Mouse (Mus musculus) myocyte (in vitro differentiated cells): ENCODE measurements around the gene Uba2. TPM values are rescaled to one million over a fixed set of nuclear protein-coding genes. Genes with fewer than 3 reads are reported as not detected.
"Not testable (repeated sequence)": the region's sequence is repeated elsewhere in the genome, so short reads cannot be mapped to it uniquely, and the experiment has no call there.

Experiments used
- H3K27me3 ChIP-seq: one replicate; pipeline ENCODE4 v1.6.1; 2011; ENCODE audit not compliant: control insufficient read depth, insufficient read depth, insufficient read length
- H3K36me3 ChIP-seq: one replicate; pipeline ENCODE4 v1.6.1; 2011; ENCODE audit not compliant: control insufficient read depth, insufficient read depth
- H3K4me2 ChIP-seq: one replicate; pipeline ENCODE4 v1.6.1; 2011; ENCODE audit warnings: low read depth, control low read depth
- H3K4me3 ChIP-seq: one replicate; pipeline ENCODE4 v1.5.1; 2011; ENCODE audit warnings: mild to moderate bottlenecking, control low read depth, moderate library complexity
- H3K79me2 ChIP-seq: one replicate; pipeline ENCODE4 v1.6.1; 2011; ENCODE audit not compliant: control insufficient read depth, insufficient read depth
- H3ac ChIP-seq: one replicate; pipeline ENCODE4 v1.6.1; 2011; ENCODE audit not compliant: control insufficient read depth, insufficient read length
- CEBPB ChIP-seq: IDR thresholded peaks from 2 replicates; pipeline ENCODE4 v1.6.1; 2011; ENCODE audit warnings: mild to moderate bottlenecking, moderate library complexity; ENCODE audit not compliant: poor library complexity, insufficient read depth, severe bottlenecking
- E2F4 ChIP-seq: IDR thresholded peaks from one replicate; pipeline ENCODE4 v1.6.1; 2011; ENCODE audit warnings: mild to moderate bottlenecking, control low read depth, moderate library complexity; ENCODE audit not compliant: insufficient read depth
- MAX ChIP-seq: IDR thresholded peaks from one replicate; pipeline ENCODE4 v1.6.1; 2011; ENCODE audit warnings: low read depth, mild to moderate bottlenecking, control low read depth
- MYOD1 ChIP-seq, 3 experiments: IDR thresholded peaks; one replicate each; pipeline ENCODE4 v1.6.1; 2011; ENCODE audit warnings: control low read depth in 2 of 3, low read depth in 2 of 3, mild to moderate bottlenecking in 2 of 3, moderate library complexity in 1 of 3; ENCODE audit not compliant: insufficient read length in 2 of 3, control insufficient read depth in 1 of 3
- MYOG ChIP-seq, 3 experiments: IDR thresholded peaks; one replicate each; pipeline ENCODE4 v1.6.1; 2011; ENCODE audit warnings: control low read depth in 2 of 3, low read depth in 2 of 3, mild to moderate bottlenecking in 2 of 3; ENCODE audit not compliant: insufficient read length in 2 of 3, control insufficient read depth in 1 of 3, insufficient read depth in 1 of 3
- POLR2A ChIP-seq: IDR thresholded peaks from one replicate; pipeline ENCODE4 v1.6.1; 2011; ENCODE audit warnings: low read depth, mild to moderate bottlenecking, control low read depth, moderate library complexity; ENCODE audit not compliant: insufficient read length
- POLR2AphosphoS2 ChIP-seq: IDR thresholded peaks from one replicate; pipeline ENCODE4 v1.6.1; 2011; ENCODE audit warnings: low read depth, control low read depth; ENCODE audit not compliant: insufficient read length
- REST ChIP-seq: IDR thresholded peaks from one replicate; pipeline ENCODE4 v1.6.1; 2011; ENCODE audit warnings: mild to moderate bottlenecking, control low read depth, moderate library complexity; ENCODE audit not compliant: insufficient read depth, insufficient read length
- SRF ChIP-seq: IDR thresholded peaks from one replicate; pipeline ENCODE4 v1.6.1; 2011; ENCODE audit warnings: low read depth; ENCODE audit not compliant: control insufficient read depth, insufficient read length
- TCF12 ChIP-seq: IDR thresholded peaks from one replicate; pipeline ENCODE4 v1.6.1; 2011; ENCODE audit warnings: mild to moderate bottlenecking, control low read depth; ENCODE audit not compliant: poor library complexity, insufficient read depth, severe bottlenecking
- TCF3 ChIP-seq: IDR thresholded peaks from one replicate; pipeline ENCODE4 v1.6.1; 2011; ENCODE audit warnings: low read depth, control low read depth; ENCODE audit not compliant: insufficient read length
- USF1 ChIP-seq: IDR thresholded peaks from one replicate; pipeline ENCODE4 v1.6.1; 2011; ENCODE audit warnings: low read depth, mild to moderate bottlenecking, control low read depth, moderate library complexity
- polyA plus RNA-seq: library from polyadenylated mRNA; unstranded; fragments of >200 nt; fragmentation: generic; extraction: Trizol; gene quantifications from one replicate; pipeline ENCODE4 v1.2.1, GENCODE M21; 2012; ENCODE audit warnings: missing spikeins

Gene Uba2
- polyA plus RNA-seq, 1 experiment, result 48.7 TPM

GRCm38 (mm10) chr7:34183356-34183755, 14.0 kb upstream of the Uba2 start:
- Histone ChIP-seq H3K4me3 (no peak overlapping the region), H3K36me3 (peaks cover 24% of the 10 kb centered on the region), H3K79me2 (no peaks in the 10 kb centered on the region), H3K27me3 (no peaks in the 10 kb centered on the region), H3ac (no peak overlapping the region), H3K4me2 (no peak overlapping the region)
- TF ChIP-seq TCF3 (no peak), MAX (no peak), USF1 (no peak), CEBPB (no peak), REST (no peak), MYOD1 (IDR thresholded peaks at IDR 0.05; ENCODE audit: control insufficient read depth in 1 of 3, insufficient read length in 2 of 3, low read depth in 2 of 3) (no peak), MYOG (IDR thresholded peaks at IDR 0.05; ENCODE audit: control insufficient read depth in 1 of 3, insufficient read depth in 1 of 3, insufficient read length in 2 of 3, low read depth in 2 of 3) (no peak), POLR2A (no peak), POLR2AphosphoS2 (no peak), E2F4 (no peak), TCF12 (no peak), SRF (no peak)

GRCm38 (mm10) chr7:34176241-34176640, 6.8 kb upstream of the Uba2 start:
- H3K27me3 ChIP-seq, H3ac ChIP-seq, H3K4me3 ChIP-seq, H3K36me3 ChIP-seq, H3K4me2 ChIP-seq, H3K79me2 ChIP-seq: not testable (repeated sequence)

GRCm38 (mm10) chr7:34172251-34172650, 2.9 kb upstream of the Uba2 start:
- Histone ChIP-seq H3K79me2 (peaks cover 11% of the 10 kb centered on the region), H3K4me3 (no peak overlapping the region), H3ac (no peak overlapping the region), H3K27me3 (no peaks in the 10 kb centered on the region), H3K4me2 (no peak overlapping the region), H3K36me3 (no peaks in the 10 kb centered on the region)
- TF ChIP-seq POLR2A (no peak), REST (no peak), SRF (no peak), CEBPB (no peak), MYOD1 (IDR thresholded peaks at IDR 0.05; ENCODE audit: control insufficient read depth in 1 of 3, insufficient read length in 2 of 3, low read depth in 2 of 3) (no peak), E2F4 (no peak), POLR2AphosphoS2 (no peak), MYOG (IDR thresholded peaks at IDR 0.05; ENCODE audit: control insufficient read depth in 1 of 3, insufficient read depth in 1 of 3, insufficient read length in 2 of 3, low read depth in 2 of 3) (no peak), TCF12 (no peak), MAX (no peak), USF1 (no peak), TCF3 (no peak)

GRCm38 (mm10) chr7:34168470-34169251, 738 bp downstream of the Uba2 start:
- Histone ChIP-seq H3K4me2 (peak overlapping the region; percentile 74), H3K4me3 (peak overlapping the region; percentile 57), H3ac (peak overlapping the region; percentile 75), H3K36me3 (peaks cover 16% of the 10 kb centered on the region), H3K79me2 (peaks cover 36% of the 10 kb centered on the region), H3K27me3 (no peaks in the 10 kb centered on the region)
- TF ChIP-seq USF1 (no peak), TCF3 (peak; percentile 10), E2F4 (peak; percentile 48), MYOG (IDR thresholded peaks at IDR 0.05; ENCODE audit: control insufficient read depth in 1 of 3, insufficient read depth in 1 of 3, insufficient read length in 2 of 3, low read depth in 2 of 3) (peak in 1 of 3 experiments; percentile 4), REST (no peak), SRF (no peak), MAX (no peak), TCF12 (no peak), POLR2A (peak; percentile 96), POLR2AphosphoS2 (peak; percentile 95), CEBPB (no peak), MYOD1 (IDR thresholded peaks at IDR 0.05; ENCODE audit: control insufficient read depth in 1 of 3, insufficient read length in 2 of 3, low read depth in 2 of 3) (no peak)
